Comparison of ENCODE assay signal across 22 mouse cellular contexts in genomic region chr8:47052643-47053042, GRCm38 (mm10).
A peak's percentile ranks its signal among the peaks of the same experiment; 100 is the strongest.
DNase-seq lines count a peak whose midpoint lies in the region; ATAC-seq and TF ChIP-seq lines count a peak whose summit lies in the region.
"Had no signal": no experiment of that assay in that cellular context is flagged by ENCODE, and none has a peak within 500 bp of the region (broad histone marks: within the 10 kb centered on the region; RNA-seq: fewer than 3 reads in every experiment).

No protein-coding gene starts in this region.

- no peak overlapping the region for H3K27ac ChIP-seq in lung, embryonic 15.5 days
- peak overlapping the region; percentile 30; the same call in 1 of the 2 replicates for H3K27ac ChIP-seq in stomach, embryonic 16.5 days (ENCODE audit: low read length)
- H3K27ac ChIP-seq in stomach, postnatal 0 days (replicated peaks), result no peak overlapping the region
- H3K27ac ChIP-seq: forebrain, embryonic 10.5 days; forebrain, embryonic 13.5 days; heart, adult 2 months; hindbrain, embryonic 12.5 days; hindbrain, embryonic 15.5 days had no signal

- no peak overlapping the region for H3K4me3 ChIP-seq in lung, embryonic 15.5 days
- no peak overlapping the region for H3K4me3 ChIP-seq in lung, adult 2 months (replicated peaks; ENCODE audit: extremely low read depth, low read depth, low read length)
- H3K4me3 ChIP-seq in stomach, embryonic 16.5 days (replicated peaks; ENCODE audit: low read length), result no peak overlapping the region
- H3K4me3 ChIP-seq in stomach, postnatal 0 days (ENCODE audit: low read depth, low read length), result no peak overlapping the region
- H3K4me3 ChIP-seq: forebrain, embryonic 10.5 days; forebrain, embryonic 13.5 days; heart, adult 2 months; hindbrain, embryonic 12.5 days; hindbrain, embryonic 15.5 days had no signal

- peak; percentile 49; the same call in 1 of the 2 replicates for ATAC-seq in lung, embryonic 15.5 days (ENCODE audit: borderline replicate concordance, extremely low read depth, low FRiP score, low TSS enrichment)
- no peak for ATAC-seq in stomach, embryonic 16.5 days (ENCODE audit: insufficient read depth, low FRiP score)
- ATAC-seq in stomach, postnatal 0 days (ENCODE audit: low FRiP score, low TSS enrichment), result no peak
- ATAC-seq: activated CD4-positive, CD25-positive, alpha-beta regulatory T cell, adult 4 months; CD4-positive, CD25-positive, alpha-beta regulatory T cell, adult 4 months; forebrain, embryonic 13.5 days; forebrain, embryonic 16.5 days had no signal

- TF ChIP-seq CTCF in lung, adult 2 months (IDR thresholded peaks at IDR 0.05; ENCODE audit: insufficient read depth, low read length), result no peak
- TF ChIP-seq CTCF in stomach, postnatal 0 days (IDR thresholded peaks at IDR 0.05; ENCODE audit: low read depth), result no peak

- DNase-seq in lung, adult 2 months, result no peak
- no peak for DNase-seq in stomach, postnatal 0 days (ENCODE audit: low spot score)
- peak; percentile 1 for DNase-seq in yolk sac, embryonic 10.5 days (ENCODE audit: low spot score)
- DNase-seq in adipocyte (ENCODE audit: low spot score), result no peak
- DNase-seq: adrenal gland, postnatal 10 days; adrenal gland, postnatal 36 days; cerebellum, adult 18-20 months; cerebellum, adult 9-10 months; cerebellum, postnatal 14 days; gastrocnemius, postnatal 10 days; gastrocnemius, postnatal 36 days; heart, adult 2 months had no signal

- 38% methylated on average over 3 of the region's 3 CpGs for WGBS in lung, embryonic 15.5 days
- WGBS in lung, adult 2 months, result 36% methylated on average over 3 of the region's 3 CpGs
- WGBS in stomach, embryonic 16.5 days, result 46% methylated on average over 3 of the region's 3 CpGs
- WGBS in stomach, postnatal 0 days, result 37% methylated on average over 3 of the region's 3 CpGs

- no peak overlapping the region for H3K4me2 ChIP-seq in lung, embryonic 15.5 days
- H3K4me2 ChIP-seq in stomach, embryonic 16.5 days (ENCODE audit: low read depth, low read length), result no peak overlapping the region
- no peak overlapping the region for H3K4me2 ChIP-seq in stomach, postnatal 0 days (replicated peaks; ENCODE audit: low read depth)
- H3K4me2 ChIP-seq: forebrain, embryonic 13.5 days; heart, embryonic 11.5 days; hindbrain, embryonic 12.5 days; hindbrain, embryonic 15.5 days had no signal

- TF ChIP-seq POLR2A in lung, adult 2 months (IDR thresholded peaks at IDR 0.05; ENCODE audit: borderline replicate concordance, extremely low read depth, low read depth, low read length), result no peak

- no peaks in the 10 kb centered on the region for H3K9me3 ChIP-seq in lung, embryonic 15.5 days
- H3K9me3 ChIP-seq in stomach, embryonic 16.5 days (replicated peaks; ENCODE audit: control insufficient read depth, low read length), result no peaks in the 10 kb centered on the region
- H3K9me3 ChIP-seq in stomach, postnatal 0 days (ENCODE audit: control insufficient read depth, low read length), result no peaks in the 10 kb centered on the region
- H3K9me3 ChIP-seq: forebrain, embryonic 10.5 days; forebrain, embryonic 13.5 days; hindbrain, embryonic 12.5 days; hindbrain, embryonic 15.5 days had no signal

- peaks cover 9% of the 10 kb centered on the region; the same call in 1 of the 2 replicates for H3K4me1 ChIP-seq in lung, embryonic 15.5 days
- no peaks in the 10 kb centered on the region; the same call in 1 of the 2 replicates for H3K4me1 ChIP-seq in lung, adult 2 months (ENCODE audit: control insufficient read depth, insufficient read depth, low read length)
- 0 out of 2 replicates have a peak, but pooled peaks cover 2% of the 10 kb centered on the region for H3K4me1 ChIP-seq in stomach, embryonic 16.5 days (ENCODE audit: control insufficient read depth, insufficient read depth, low read length)
- no peaks in the 10 kb centered on the region for H3K4me1 ChIP-seq in stomach, postnatal 0 days (replicated peaks; ENCODE audit: control insufficient read depth, insufficient read depth)
- H3K4me1 ChIP-seq: forebrain, embryonic 10.5 days; forebrain, embryonic 13.5 days; hindbrain, embryonic 12.5 days; hindbrain, embryonic 15.5 days had no signal

- no peak overlapping the region for H3K9ac ChIP-seq in lung, embryonic 15.5 days
- H3K9ac ChIP-seq in stomach, embryonic 16.5 days (ENCODE audit: low read length), result no peak overlapping the region
- H3K9ac ChIP-seq in stomach, postnatal 0 days (ENCODE audit: low read length), result no peak overlapping the region
- H3K9ac ChIP-seq: forebrain, embryonic 13.5 days; hindbrain, embryonic 12.5 days; hindbrain, embryonic 15.5 days had no signal

- H3K36me3 ChIP-seq in lung, embryonic 15.5 days, result no peaks in the 10 kb centered on the region
- no peaks in the 10 kb centered on the region for H3K36me3 ChIP-seq in stomach, embryonic 16.5 days (ENCODE audit: control insufficient read depth, insufficient read depth, low read length)
- no peaks in the 10 kb centered on the region for H3K36me3 ChIP-seq in stomach, postnatal 0 days (ENCODE audit: control insufficient read depth, insufficient read depth, low read length)
- H3K36me3 ChIP-seq: forebrain, embryonic 10.5 days; hindbrain, embryonic 12.5 days; hindbrain, embryonic 15.5 days had no signal

- no peak for TF ChIP-seq EP300 in stomach, postnatal 0 days (optimal IDR thresholded peaks at IDR 0.05)

- peaks cover 7% of the 10 kb centered on the region for H3K27me3 ChIP-seq in lung, embryonic 15.5 days
- H3K27me3 ChIP-seq in stomach, embryonic 16.5 days (ENCODE audit: control insufficient read depth, insufficient read depth, low read length), result no peaks in the 10 kb centered on the region
- no peaks in the 10 kb centered on the region for H3K27me3 ChIP-seq in stomach, postnatal 0 days (ENCODE audit: control insufficient read depth, insufficient read depth, low read length)
- H3K27me3 ChIP-seq: forebrain, embryonic 13.5 days; hindbrain, embryonic 12.5 days; hindbrain, embryonic 15.5 days had no signal
